Mouse (Mus musculus) hindbrain, postnatal 0 days (tissue): ENCODE results near the gene Lst1. TPM values are rescaled to one million over a fixed set of nuclear protein-coding genes. Genes with fewer than 3 reads are reported as not detected.

Experiments
- ATAC-seq: fragments of 200-750 bp; cut with Nextera tagmentation; 2 replicates; pipeline ENCODE4 v1.8.0; 2017; ENCODE audit warnings: mild to moderate bottlenecking, moderate TSS enrichment, moderate library complexity
- DNase-seq: peaks from one replicate; pipeline ENCODE4 v3.0.0-alpha.2; 2015; ENCODE audit warnings: low spot score
- H3K27ac ChIP-seq: fragments of 300-500 bp; sonication (generic); 2 replicates; pipeline ENCODE4 v1.5.1; 2014; ENCODE audit warnings: mild to moderate bottlenecking
- H3K27me3 ChIP-seq: fragments of 300-500 bp; sonication (generic); 2 replicates; pipeline ENCODE4 v1.6.1; 2014; ENCODE audit warnings: low read length, mixed read lengths; ENCODE audit not compliant: insufficient read depth
- H3K36me3 ChIP-seq: fragments of 300-500 bp; sonication (generic); 2 replicates; pipeline ENCODE4 v1.6.1; 2014; ENCODE audit warnings: low read length, mixed read lengths; ENCODE audit not compliant: insufficient read depth
- H3K4me1 ChIP-seq: fragments of 300-500 bp; sonication (generic); 2 replicates; pipeline ENCODE4 v1.6.1; 2014; ENCODE audit warnings: antibody characterized with exemption, low read length, mixed read lengths; ENCODE audit not compliant: insufficient read depth
- H3K4me2 ChIP-seq: fragments of 300-500 bp; sonication (generic); 2 replicates; pipeline ENCODE4 v1.6.1; 2014; ENCODE audit warnings: low read depth, mild to moderate bottlenecking, low read length, moderate library complexity, mixed read lengths
- H3K4me3 ChIP-seq: fragments of 300-500 bp; sonication (generic); 2 replicates; pipeline ENCODE4 v1.5.1; 2014; ENCODE audit warnings: low read length
- H3K9ac ChIP-seq: fragments of 300-500 bp; sonication (generic); replicated peaks from 2 replicates; pipeline ENCODE4 v1.6.1; 2014; ENCODE audit warnings: mild to moderate bottlenecking, low read length, moderate library complexity, mixed read lengths
- H3K9me3 ChIP-seq: fragments of 300-500 bp; sonication (generic); 2 replicates; pipeline ENCODE4 v1.6.1; 2016; ENCODE audit warnings: low read length, mixed read lengths
- CTCF ChIP-seq: IDR thresholded peaks from 2 replicates; pipeline ENCODE4 v1.5.1; 2016; ENCODE audit warnings: antibody characterized with exemption, control low read depth, low read depth
- WGBS: fragments of 180-500 bp; shearing (Covaris S2); extraction: QIAGEN DNeasy Blood & Tissue Kit; methylation state at CpG from one replicate; pipeline ENCODE4 v1.1.7; 2014; 5-methylcytosine and 5-hydroxymethylcytosine counted together
- polyA plus RNA-seq: library from polyadenylated mRNA; unstranded; fragments of >200 nt; fragmentation: Nextera tagmentation; extraction: Ambion mirVana; gene quantifications from 2 replicates; pipeline ENCODE4 v1.2.1, GENCODE M21; 2015
- total RNA-seq: library from RNA; depleted of rRNA; stranded (reverse); fragments of >200 nt; gene quantifications from 2 replicates; pipeline ENCODE4 v1.2.3, GENCODE M21; 2014

Lst1 gene
- total and polyA plus RNA-seq, 2 experiments from 2014 or later: 8.0 to 25.0 TPM

DNA sequence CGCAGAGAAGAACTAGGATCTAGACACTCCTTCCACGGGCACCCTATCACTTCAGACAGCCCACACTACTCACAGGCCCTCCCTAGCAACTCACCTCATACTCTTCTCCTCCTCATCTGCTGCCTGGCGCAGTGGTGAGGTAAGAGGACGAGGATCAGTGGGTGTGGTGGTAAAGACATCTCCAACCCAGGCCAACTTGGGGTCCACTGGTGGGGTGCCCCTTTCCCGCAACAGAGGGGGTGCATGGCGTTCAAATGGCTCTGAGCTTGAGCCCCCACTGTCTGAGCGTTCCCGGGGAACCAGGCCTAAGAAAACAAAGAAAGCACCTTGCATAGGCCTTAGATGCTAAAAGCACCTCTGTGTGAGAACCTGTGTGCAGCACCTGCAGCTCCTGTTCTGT, 31.0 kb downstream of the Lst1 start:
- Histone ChIP-seq H3K4me1 (no peaks in the 10 kb centered on the region), H3K9ac (no peak overlapping the region), H3K27ac (no peak overlapping the region), H3K4me3 (no peak overlapping the region), H3K4me2 (no peak overlapping the region), H3K36me3 (peaks cover 99% of the 10 kb centered on the region), H3K27me3 (no peaks in the 10 kb centered on the region), H3K9me3 (no peaks in the 10 kb centered on the region)
- 90% methylated on average over 8 of the region's 8 CpGs for WGBS
- DNase-seq (no peak), ATAC-seq (no peak)
- no peak for TF ChIP-seq CTCF

DNA sequence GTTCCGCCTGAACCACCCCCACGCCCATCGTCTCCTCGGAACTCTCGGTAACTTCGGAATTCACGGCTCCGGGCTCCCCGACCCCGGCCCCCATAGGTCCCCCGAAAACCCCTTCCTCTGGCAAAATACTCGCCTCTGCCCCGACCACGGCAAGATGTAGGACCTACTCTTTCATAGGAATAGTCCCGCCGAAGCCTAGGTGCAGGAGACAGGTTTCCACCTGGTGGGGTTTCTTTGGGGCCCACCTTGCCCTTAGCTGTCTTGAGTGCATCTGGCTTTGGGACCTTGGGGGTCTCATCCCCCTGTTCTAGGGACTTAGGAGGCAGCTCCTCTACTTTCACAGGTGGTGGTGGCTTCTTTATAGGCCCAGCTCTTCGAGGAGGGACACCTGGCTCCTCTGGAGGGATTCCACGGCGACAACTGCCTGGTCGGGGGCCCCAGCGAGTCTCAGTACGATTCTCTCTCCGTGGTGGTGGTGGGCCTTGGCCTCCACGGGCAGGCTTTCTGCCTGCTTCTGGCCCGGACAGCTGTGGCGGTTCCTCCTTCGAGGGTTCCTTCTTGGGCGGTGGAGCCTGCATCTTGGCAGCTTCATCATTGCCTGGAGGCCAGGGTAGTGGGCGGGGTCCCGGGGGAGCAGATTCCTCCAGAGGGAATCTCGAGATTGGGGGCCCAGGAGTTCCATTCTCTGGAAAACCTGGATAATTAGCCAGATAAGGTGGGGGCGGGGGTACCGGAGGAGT, 31.6 kb downstream of the Lst1 start:
- 88% methylated on average over 33 of the region's 33 CpGs for WGBS
- no peak overlapping the region for H3K27ac ChIP-seq
- no peak overlapping the region for H3K4me3 ChIP-seq
- H3K27me3 ChIP-seq: no peaks in the 10 kb centered on the region
- H3K9ac ChIP-seq: no peak overlapping the region
- ATAC-seq: no peak
- peaks cover 98% of the 10 kb centered on the region for H3K36me3 ChIP-seq
- H3K4me2 ChIP-seq: no peak overlapping the region
- TF ChIP-seq CTCF: no peak
- H3K9me3 ChIP-seq: no peaks in the 10 kb centered on the region
- no peak for DNase-seq
- no peaks in the 10 kb centered on the region for H3K4me1 ChIP-seq

DNA sequence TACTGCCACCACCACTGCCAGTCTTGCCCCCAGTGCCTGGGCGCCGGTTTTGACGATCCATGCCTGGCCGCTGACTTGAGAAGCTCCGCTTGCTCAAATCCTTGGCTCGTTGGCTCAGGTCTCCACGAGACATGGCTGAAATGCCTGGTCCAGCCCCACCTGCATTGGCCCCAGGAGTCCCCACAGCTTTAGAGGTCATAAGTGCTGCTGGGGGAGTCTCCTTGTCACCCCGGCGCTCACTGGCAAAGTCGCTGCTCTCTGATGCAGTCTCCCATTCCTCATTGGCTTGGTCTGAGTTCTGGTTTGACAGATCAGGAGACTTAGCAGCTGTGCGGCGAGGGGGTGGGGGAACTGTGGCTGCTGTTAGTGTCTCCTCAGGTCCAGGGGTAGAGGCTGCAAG, 32.8 kb downstream of the Lst1 start:
- Histone ChIP-seq H3K36me3 (peaks cover 96% of the 10 kb centered on the region), H3K9me3 (no peaks in the 10 kb centered on the region), H3K4me1 (no peaks in the 10 kb centered on the region), H3K9ac (no peak overlapping the region), H3K4me2 (no peak overlapping the region), H3K27me3 (no peaks in the 10 kb centered on the region), H3K27ac (no peak overlapping the region), H3K4me3 (no peak overlapping the region)
- WGBS: 84% methylated on average over 12 of the region's 12 CpGs
- ATAC-seq: no peak
- DNase-seq: no peak
- no peak for TF ChIP-seq CTCF

DNA sequence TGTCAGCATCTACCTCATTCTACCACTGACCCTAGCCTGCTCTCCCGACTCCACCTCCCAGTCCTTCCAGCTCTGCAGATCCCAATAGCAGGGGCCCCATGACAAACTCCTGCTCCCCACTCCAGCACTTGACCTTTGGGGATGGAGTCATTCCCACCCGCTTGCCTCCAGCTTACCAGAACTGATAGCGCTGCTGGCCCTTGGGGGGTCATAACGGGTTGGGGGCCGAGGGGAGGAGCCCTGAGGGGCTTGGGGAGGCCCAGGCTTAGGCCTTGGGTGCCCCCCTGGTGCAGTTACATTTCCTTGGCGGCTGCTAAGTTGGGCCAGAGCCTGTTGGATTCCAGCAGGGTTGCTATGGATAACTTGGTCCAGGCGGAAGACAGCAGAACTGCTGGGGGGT, 33.6 kb downstream of the Lst1 start:
- TF ChIP-seq CTCF: no peak

DNA sequence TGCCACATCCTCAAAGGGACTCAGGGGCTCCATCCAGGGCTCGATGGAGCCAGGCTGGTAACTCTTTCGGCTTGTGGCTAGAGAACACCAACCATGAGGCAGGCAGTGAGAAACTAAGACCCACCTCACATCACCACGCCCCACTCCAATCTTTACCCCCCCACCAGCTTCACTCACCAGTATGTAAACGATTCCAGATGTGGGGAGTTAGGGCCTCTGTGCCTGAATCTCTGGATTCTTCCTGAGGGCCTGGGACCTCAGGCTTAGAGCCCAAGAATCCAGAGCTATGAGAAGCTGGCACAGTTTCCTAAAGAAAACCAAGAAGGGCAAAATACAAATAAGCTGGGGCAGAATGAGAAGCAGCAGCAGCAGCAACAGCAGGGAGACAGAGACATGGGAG, 34.3 kb downstream of the Lst1 start:
- Histone ChIP-seq H3K9ac (no peak overlapping the region), H3K4me2 (no peak overlapping the region), H3K27ac (no peak overlapping the region), H3K4me1 (no peaks in the 10 kb centered on the region), H3K4me3 (no peak overlapping the region), H3K9me3 (no peaks in the 10 kb centered on the region), H3K36me3 (peaks cover 96% of the 10 kb centered on the region), H3K27me3 (no peaks in the 10 kb centered on the region)
- ATAC-seq: no peak
- TF ChIP-seq CTCF: no peak
- 92% methylated on average over 4 of the region's 4 CpGs for WGBS
- no peak for DNase-seq

More for the DNA sequence above, 33.6 kb downstream of the Lst1 start:
- Histone ChIP-seq H3K4me2 (no peak overlapping the region), H3K4me3 (no peak overlapping the region), H3K27me3 (no peaks in the 10 kb centered on the region), H3K36me3 (peaks cover 96% of the 10 kb centered on the region), H3K4me1 (no peaks in the 10 kb centered on the region), H3K9me3 (no peaks in the 10 kb centered on the region), H3K9ac (no peak overlapping the region), H3K27ac (no peak overlapping the region)
- 64% methylated on average over 7 of the region's 7 CpGs for WGBS
- ATAC-seq: no peak
- DNase-seq: no peak

DNA sequence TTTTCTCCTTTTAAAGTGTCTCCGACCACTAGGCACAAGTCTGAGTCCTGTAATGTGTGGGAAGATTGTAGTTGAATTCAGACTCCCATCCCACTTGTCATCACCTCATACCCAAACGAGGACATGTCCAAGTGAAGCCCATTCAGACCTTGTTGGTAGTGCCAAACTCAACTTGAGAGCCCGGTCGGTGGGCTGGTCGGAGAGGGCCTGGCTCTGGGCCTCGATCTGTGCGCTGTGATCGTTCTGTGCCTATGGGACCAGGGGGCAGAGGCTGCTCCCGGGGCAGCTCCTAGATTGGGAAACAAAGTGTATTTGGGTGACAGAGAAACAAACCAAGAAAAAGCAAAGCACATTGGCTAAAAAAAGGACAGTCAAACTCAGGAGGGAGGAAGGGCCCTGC, 35.2 kb downstream of the Lst1 start:
- Histone ChIP-seq H3K4me1 (no peaks in the 10 kb centered on the region), H3K36me3 (peaks cover 93% of the 10 kb centered on the region), H3K4me2 (no peak overlapping the region), H3K4me3 (no peak overlapping the region), H3K27me3 (no peaks in the 10 kb centered on the region), H3K9ac (no peak overlapping the region), H3K9me3 (no peaks in the 10 kb centered on the region), H3K27ac (no peak overlapping the region)
- no peak for TF ChIP-seq CTCF
- ATAC-seq: no peak
- WGBS: 90% methylated on average over 9 of the region's 9 CpGs
- DNase-seq: no peak

DNA sequence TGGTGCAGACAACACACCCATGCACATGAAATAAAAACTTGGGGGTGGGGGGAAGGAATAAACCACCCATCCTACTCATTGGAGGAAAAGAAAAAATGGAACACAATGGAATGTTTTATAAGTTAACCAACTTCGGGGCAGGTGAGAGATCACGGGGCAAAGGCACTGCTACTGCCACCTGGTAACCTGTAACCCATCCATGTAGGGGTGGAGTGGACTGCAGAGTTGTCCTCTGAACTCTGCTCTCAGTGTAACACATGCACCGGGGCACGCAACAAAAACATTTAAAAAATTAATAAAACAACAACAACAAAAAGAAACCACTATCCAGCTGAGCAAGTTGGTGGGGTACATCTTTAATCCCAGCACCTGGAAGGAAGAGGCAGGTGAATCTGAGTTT, 36.1 kb downstream of the Lst1 start:
- ATAC-seq: no peak

More for the DNA sequence above, 36.1 kb downstream of the Lst1 start:
- TF ChIP-seq CTCF: no peak
- no peak overlapping the region for H3K9ac ChIP-seq
- peaks cover 83% of the 10 kb centered on the region for H3K36me3 ChIP-seq
- no peak overlapping the region for H3K4me3 ChIP-seq
- DNase-seq: no peak
- 95% methylated on average over 4 of the region's 4 CpGs for WGBS
- H3K9me3 ChIP-seq: no peaks in the 10 kb centered on the region
- H3K27me3 ChIP-seq: no peaks in the 10 kb centered on the region
- H3K4me2 ChIP-seq: no peak overlapping the region
- no peak overlapping the region for H3K27ac ChIP-seq
- H3K4me1 ChIP-seq: no peaks in the 10 kb centered on the region
